Mouse (Mus musculus) small intestine, adult 2 months (tissue): ENCODE measurements around the gene Ano1. TPM values are rescaled to one million over a fixed set of nuclear protein-coding genes. Genes with fewer than 3 reads are reported as not detected.

Experiments
- H3K27ac ChIP-seq: fragments of 200-500 bp; 2 replicates; pipeline ENCODE4 v1.5.1; 2012; ENCODE audit warnings: low read depth, low read length, control low read depth, inconsistent platforms; ENCODE audit not compliant: insufficient read depth
- H3K27me3 ChIP-seq: fragments of 200-500 bp; 2 replicates; pipeline ENCODE4 v1.6.1; 2012; ENCODE audit warnings: mild to moderate bottlenecking, moderate library complexity, low read length, inconsistent platforms; ENCODE audit not compliant: control insufficient read depth, insufficient read depth
- H3K36me3 ChIP-seq: fragments of 200-500 bp; 2 replicates; pipeline ENCODE4 v1.6.1; 2012; ENCODE audit warnings: mild to moderate bottlenecking, low read length, control low read depth, inconsistent platforms; ENCODE audit not compliant: control insufficient read depth, insufficient read depth
- H3K4me1 ChIP-seq: fragments of 200-500 bp; 2 replicates; pipeline ENCODE4 v1.6.1; 2012; ENCODE audit warnings: low read length, inconsistent platforms, mixed read lengths; ENCODE audit not compliant: control insufficient read depth, insufficient read depth, insufficient read length
- H3K4me3 ChIP-seq: fragments of 200-500 bp; 2 replicates; pipeline ENCODE4 v1.5.1; 2012; ENCODE audit warnings: low read depth, mild to moderate bottlenecking, control low read depth, inconsistent platforms, low read length, moderate library complexity
- CTCF ChIP-seq: fragments of 200-500 bp; IDR thresholded peaks from 2 replicates; pipeline ENCODE4 v1.5.1; 2012; ENCODE audit warnings: low read depth, mild to moderate bottlenecking, control low read depth, inconsistent platforms, low read length, moderate library complexity, mixed read lengths; ENCODE audit not compliant: insufficient replicate concordance, insufficient read length; ENCODE audit errors: extremely low read depth
- POLR2A ChIP-seq: fragments of 200-500 bp; IDR thresholded peaks from 2 replicates; pipeline ENCODE4 v1.6.1; 2012; ENCODE audit warnings: low read depth, mild to moderate bottlenecking, control low read depth, inconsistent platforms, low read length, moderate library complexity
- WGBS: fragments of 180-500 bp; shearing (Covaris S2); methylation state at CpG from one replicate; pipeline ENCODE4 v1.1.7; 2018; 5-methylcytosine and 5-hydroxymethylcytosine counted together
- polyA plus RNA-seq: library from polyadenylated mRNA; depleted of rRNA; stranded (reverse); fragments of >200 nt; gene quantifications from 2 replicates; pipeline ENCODE4 v1.2.3, GENCODE M21; 2012

The Ano1 gene
- polyA plus RNA-seq, 1 experiment, result 8.9 TPM

DNA sequence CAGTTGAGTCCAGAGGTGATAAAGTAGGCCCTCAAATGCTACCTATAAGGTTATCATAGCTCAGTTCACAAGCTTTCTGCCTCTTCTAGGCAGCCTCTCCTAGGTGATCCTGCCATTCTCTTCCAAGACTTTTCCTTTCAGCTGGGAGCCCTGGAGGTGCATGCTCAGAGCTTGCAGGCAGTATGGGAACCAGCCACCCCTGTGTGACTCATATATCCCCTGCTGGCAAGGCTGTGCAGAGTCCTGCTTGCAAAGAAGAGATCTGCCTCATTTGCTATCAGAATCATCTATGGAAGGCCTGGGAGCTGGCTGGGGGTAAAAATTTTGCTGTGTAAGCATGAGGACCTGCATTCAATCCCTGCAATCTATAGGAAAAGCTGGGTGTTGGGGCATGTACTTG is 119.5 kb downstream of the Ano1 start:
- no peaks in the 10 kb centered on the region for H3K36me3 ChIP-seq
- 0 out of 2 replicates have a peak, but pooled peaks cover 2% of the 10 kb centered on the region for H3K4me1 ChIP-seq
- H3K27me3 ChIP-seq, result no peaks in the 10 kb centered on the region
- no peak overlapping the region for H3K4me3 ChIP-seq
- TF ChIP-seq CTCF (no peak), POLR2A (no peak)
- H3K27ac ChIP-seq, result no peak overlapping the region

DNA sequence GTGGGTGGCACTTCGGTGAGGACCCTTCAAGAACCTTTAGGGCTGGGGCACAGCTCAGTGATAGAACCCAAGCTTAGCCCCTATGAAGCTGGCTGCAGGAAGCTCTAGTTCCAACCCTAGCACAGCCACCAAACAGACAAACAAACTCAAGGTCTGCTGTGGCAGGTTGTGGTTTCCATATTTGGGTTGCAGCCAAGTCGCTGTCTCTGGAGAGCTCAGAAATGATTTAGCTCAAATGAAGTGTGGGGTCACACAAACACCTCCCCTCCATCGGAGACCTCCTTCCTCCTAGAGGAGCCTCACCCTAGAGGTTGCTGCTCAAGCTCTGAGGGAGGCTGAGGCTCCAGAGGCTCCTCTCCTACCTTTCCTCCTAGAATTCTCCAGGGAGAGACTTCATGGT is 121.2 kb downstream of the Ano1 start:
- Histone ChIP-seq H3K36me3 (no peaks in the 10 kb centered on the region), H3K4me1 (0 out of 2 replicates have a peak, but pooled peaks cover 2% of the 10 kb centered on the region), H3K27ac (no peak overlapping the region), H3K4me3 (no peak overlapping the region), H3K27me3 (no peaks in the 10 kb centered on the region)
- no peak for TF ChIP-seq CTCF
- no peak for TF ChIP-seq POLR2A
- WGBS, result 77% methylated on average over 3 of the region's 3 CpGs

DNA sequence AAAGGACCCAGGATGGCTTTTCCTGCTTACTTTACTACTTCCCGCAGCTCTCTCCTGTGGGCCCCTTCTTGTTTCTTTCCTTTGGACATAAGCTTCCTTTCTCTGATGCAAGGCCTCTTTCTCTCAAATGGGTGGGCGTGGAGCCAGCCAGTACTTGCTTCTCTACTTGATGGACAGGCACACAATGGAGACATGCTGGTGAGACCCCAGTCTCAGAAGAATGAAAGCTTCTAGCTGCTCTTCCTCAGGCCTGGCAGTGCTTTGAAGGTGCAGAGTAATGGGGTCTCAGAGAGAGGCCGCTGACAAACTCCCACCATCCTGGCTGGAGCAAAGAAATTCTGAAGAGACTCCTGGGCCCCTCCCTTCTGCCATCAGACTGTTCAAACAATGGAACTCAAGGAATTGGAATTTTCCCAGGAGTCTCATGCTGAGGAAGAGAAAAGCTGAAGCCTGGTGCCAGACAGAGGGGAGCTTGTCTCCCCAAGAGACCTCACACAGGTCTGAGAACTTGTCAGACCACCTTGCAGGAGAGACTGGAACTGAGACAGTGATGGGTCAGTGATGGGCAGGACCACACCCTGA is 123.3 kb downstream of the Ano1 start:
- WGBS, result 60% methylated on average over 3 of the region's 3 CpGs
- no peaks in the 10 kb centered on the region for H3K36me3 ChIP-seq
- no peaks in the 10 kb centered on the region for H3K4me1 ChIP-seq
- H3K4me3 ChIP-seq, result no peak overlapping the region
- H3K27me3 ChIP-seq, result no peaks in the 10 kb centered on the region
- TF ChIP-seq CTCF, result no peak
- TF ChIP-seq POLR2A, result no peak
- H3K27ac ChIP-seq, result no peak overlapping the region

DNA sequence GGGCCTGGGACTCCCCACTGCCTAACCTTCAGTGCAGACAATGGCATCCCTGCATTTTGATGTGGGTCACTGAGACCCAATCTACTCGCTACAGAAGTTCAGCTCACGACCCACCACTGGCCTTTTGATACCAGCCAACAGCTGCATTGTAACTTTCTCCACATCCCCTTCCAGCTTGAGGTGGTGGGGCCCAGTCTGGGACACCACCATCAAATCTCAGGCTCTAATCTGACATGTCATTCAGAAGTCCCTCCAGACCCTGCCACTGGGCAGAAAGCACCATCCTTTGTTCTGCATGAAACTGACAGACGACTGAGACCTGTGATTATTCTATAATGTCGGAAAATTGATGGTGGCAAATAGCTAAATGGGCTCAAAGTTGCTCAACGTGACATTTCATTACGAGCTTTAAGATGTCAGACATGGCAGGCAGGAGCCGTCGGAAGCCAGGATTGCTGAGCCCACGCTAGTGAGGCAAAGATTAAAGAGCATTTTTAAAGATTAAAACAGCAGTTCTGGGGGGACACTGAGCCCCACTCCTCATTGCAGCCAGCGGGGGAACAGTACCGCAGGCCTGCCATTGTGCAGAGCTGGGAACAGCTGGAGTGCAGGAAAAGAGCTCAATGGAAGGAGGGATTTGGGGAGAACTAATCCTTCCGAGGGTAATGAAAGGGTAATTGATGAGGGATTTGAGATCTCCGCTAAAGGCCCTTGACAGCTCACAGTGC is 124.0 kb downstream of the Ano1 start:
- Histone ChIP-seq H3K36me3 (no peaks in the 10 kb centered on the region), H3K4me1 (no peaks in the 10 kb centered on the region), H3K4me3 (no peak overlapping the region), H3K27ac (no peak overlapping the region), H3K27me3 (no peaks in the 10 kb centered on the region)
- WGBS, result 84% methylated on average over 13 of the region's 13 CpGs
- TF ChIP-seq CTCF (no peak), POLR2A (no peak)

DNA sequence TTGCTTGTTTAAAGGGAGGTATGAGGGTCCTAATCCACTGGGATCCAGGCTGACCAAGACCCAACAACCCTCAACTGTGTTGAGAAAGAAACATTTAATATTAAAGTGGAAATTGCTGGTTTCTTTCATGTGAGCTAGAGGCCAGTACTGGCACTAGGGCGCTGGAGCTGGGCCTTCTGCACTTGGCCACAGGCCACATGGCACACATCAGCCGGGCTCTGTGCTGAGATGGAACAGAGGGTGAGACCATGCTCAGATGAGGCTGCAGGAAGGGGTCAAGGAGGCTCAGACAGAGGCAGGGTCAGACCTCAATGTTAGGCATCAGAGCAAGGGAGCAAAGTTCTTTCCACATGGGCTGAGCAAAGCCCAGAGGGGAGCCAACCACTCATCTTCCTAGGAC is 125.7 kb downstream of the Ano1 start:
- no peak overlapping the region for H3K4me3 ChIP-seq
- H3K36me3 ChIP-seq, result no peaks in the 10 kb centered on the region
- TF ChIP-seq POLR2A (no peak), CTCF (no peak)
- no peaks in the 10 kb centered on the region for H3K4me1 ChIP-seq
- H3K27me3 ChIP-seq, result no peaks in the 10 kb centered on the region
- H3K27ac ChIP-seq, result no peak overlapping the region
- 63% methylated on average over 2 of the region's 2 CpGs for WGBS

DNA sequence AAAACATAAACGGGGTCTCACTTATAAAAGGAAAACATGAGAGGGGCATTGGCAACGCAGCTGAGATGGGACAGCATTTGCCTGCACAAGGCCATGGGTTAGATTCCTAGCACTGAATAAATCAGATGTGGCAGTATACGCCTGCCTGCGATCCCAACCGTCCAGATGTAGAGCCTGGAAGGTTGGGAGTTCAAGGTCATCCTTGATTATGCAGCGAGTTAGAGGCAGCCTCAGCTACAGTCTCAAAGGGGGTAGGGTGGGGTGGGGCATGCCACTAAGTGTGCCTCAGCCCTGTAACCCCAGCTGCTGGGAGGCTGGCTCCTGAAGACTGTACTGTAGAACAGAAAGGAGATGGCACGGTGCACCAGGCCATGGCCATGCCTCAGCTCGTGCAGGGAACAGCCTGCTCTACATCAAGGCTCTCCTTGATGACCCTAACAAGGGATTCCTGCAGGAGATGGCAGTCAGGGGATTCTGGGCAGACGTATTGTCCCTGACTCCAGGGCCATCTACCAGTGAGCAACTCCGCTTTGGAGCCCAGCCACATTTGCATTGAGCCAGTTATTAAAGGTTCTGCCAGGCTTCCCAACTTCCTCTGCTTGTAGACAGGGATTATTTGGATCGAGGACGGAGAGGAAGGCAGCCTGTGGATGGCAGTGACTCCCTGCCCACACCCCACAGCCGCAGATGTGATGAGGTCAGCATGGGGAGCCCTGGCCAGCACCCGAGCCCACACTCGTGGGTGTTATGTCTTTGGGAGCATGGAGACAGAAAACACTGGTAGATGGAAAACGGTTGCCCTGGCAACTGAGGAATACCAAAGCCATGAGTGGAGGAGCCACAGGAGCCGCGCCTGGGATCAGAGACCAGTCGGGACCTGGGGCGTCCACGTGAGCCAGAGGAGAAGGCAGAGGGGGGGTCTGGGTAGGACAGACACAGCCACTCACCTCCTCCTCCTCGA is 130.8 kb downstream of the Ano1 start:
- Histone ChIP-seq H3K4me1 (no peaks in the 10 kb centered on the region), H3K4me3 (no peak overlapping the region), H3K36me3 (no peaks in the 10 kb centered on the region), H3K27me3 (no peaks in the 10 kb centered on the region), H3K27ac (no peak overlapping the region)
- WGBS, result 67% methylated on average over 22 of the region's 22 CpGs
- TF ChIP-seq POLR2A (no peak), CTCF (no peak)

DNA sequence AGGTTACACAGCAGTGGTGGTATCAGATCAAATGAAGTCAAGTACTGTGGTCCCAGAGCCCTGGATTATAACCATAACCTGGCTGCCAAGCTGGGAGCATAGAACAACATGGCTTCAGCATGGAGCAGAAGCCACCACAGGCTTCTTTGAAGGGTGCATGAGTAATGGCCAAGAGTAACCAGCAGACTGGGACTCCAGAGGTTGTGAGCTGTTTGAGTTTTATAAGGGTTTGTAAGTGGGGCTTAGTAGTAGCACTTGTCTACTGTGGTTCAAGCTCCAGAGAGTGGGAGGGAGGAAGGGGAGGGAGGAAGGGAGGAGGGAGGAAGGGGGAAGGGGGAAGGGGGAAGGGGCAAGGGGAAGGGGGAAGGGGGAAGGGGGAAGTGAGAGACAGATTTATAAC is 131.5 kb downstream of the Ano1 start:
- Histone ChIP-seq H3K4me1 (no peaks in the 10 kb centered on the region), H3K27me3 (no peaks in the 10 kb centered on the region), H3K4me3 (no peak overlapping the region), H3K27ac (no peak overlapping the region), H3K36me3 (no peaks in the 10 kb centered on the region)
- TF ChIP-seq POLR2A, result no peak
- TF ChIP-seq CTCF, result no peak
